Mouse (Mus musculus): ENCODE measurements at regions not wholly inside any gene's neighbourhood (a gene's known extent, or its start where the extent isn't known, plus 50 kb on each side); places are given as distances from the start of the nearest gene placed in this dataset.

GRCm38 (mm10) chr5:97257106-97257505 is 135.1 kb downstream of the Naa11 start:
- WGBS, result 82% methylated on average over 1 of the region's 1 CpGs
- Histone ChIP-seq H3K9ac (replicated peaks; ENCODE audit: low read length) (no peak overlapping the region), H3K4me1 (ENCODE audit: control insufficient read depth, insufficient read depth, low read length) (no peaks in the 10 kb centered on the region), H3K4me3 (replicated peaks; ENCODE audit: low read depth, low read length) (no peak overlapping the region), H3K27ac (replicated peaks; ENCODE audit: low read depth, low read length) (no peak overlapping the region), H3K4me2 (ENCODE audit: low read length) (no peak overlapping the region), H3K9me3 (ENCODE audit: control insufficient read depth, low read length) (no peaks in the 10 kb centered on the region), H3K27me3 (ENCODE audit: control insufficient read depth, insufficient read depth, low read length) (no peaks in the 10 kb centered on the region), H3K36me3 (ENCODE audit: control insufficient read depth, insufficient read depth, low read length) (no peaks in the 10 kb centered on the region)
- ATAC-seq (ENCODE audit: low FRiP score, low TSS enrichment) (no peak), DNase-seq (no peak)

- ATAC-seq (ENCODE audit: low FRiP score, low TSS enrichment) (no peak), DNase-seq (no peak)
- Histone ChIP-seq H3K27me3 (ENCODE audit: control insufficient read depth, insufficient read depth, low read length) (no peaks in the 10 kb centered on the region), H3K4me3 (replicated peaks; ENCODE audit: low read depth, low read length) (no peak overlapping the region), H3K4me1 (ENCODE audit: control insufficient read depth, insufficient read depth, low read length) (no peaks in the 10 kb centered on the region), H3K9ac (replicated peaks; ENCODE audit: low read length) (no peak overlapping the region), H3K9me3 (ENCODE audit: control insufficient read depth, low read length) (no peaks in the 10 kb centered on the region), H3K36me3 (ENCODE audit: control insufficient read depth, insufficient read depth, low read length) (no peaks in the 10 kb centered on the region), H3K27ac (replicated peaks; ENCODE audit: low read depth, low read length) (no peak overlapping the region), H3K4me2 (ENCODE audit: low read length) (no peak overlapping the region)
- 72% methylated on average over 7 of the region's 7 CpGs for WGBS
Observed at GRCm38 (mm10) chr5:97256445-97257060, 135.6 kb downstream of the Naa11 start.

DNA sequence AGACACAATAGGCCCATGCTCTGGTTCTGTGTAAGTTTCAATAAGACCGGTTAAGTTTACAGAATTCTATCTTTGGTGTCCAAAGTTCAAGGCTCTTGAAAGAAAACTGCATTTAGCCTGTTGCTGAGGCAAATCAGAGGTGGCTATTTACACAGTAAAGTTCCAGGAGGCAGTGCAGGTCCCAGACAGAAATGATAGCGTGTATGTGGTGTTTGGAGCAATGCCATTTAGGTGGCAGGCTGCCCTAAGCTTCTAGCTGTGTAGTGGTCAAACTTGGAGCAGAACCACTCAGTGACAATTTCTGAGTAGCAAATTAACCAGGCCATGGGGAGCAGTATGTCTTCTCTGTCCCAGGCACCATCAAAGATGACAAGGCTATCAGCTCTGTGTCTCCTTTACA is 125.5 kb upstream of the Paqr3 start:
- no peak overlapping the region for H3K4me2 ChIP-seq (ENCODE audit: low read length)

GRCm38 (mm10) chr5:97226425-97226824 is 115.0 kb upstream of the Paqr3 start:
- Histone ChIP-seq H3K4me2 (ENCODE audit: low read length) (no peak overlapping the region), H3K9me3 (ENCODE audit: control insufficient read depth, low read length) (no peaks in the 10 kb centered on the region), H3K4me3 (replicated peaks; ENCODE audit: low read depth, low read length) (no peak overlapping the region), H3K4me1 (ENCODE audit: control insufficient read depth, insufficient read depth, low read length) (peaks cover 10% of the 10 kb centered on the region; the same call in 1 of the 2 replicates), H3K36me3 (ENCODE audit: control insufficient read depth, insufficient read depth, low read length) (no peaks in the 10 kb centered on the region), H3K27ac (replicated peaks; ENCODE audit: low read depth, low read length) (no peak overlapping the region), H3K27me3 (ENCODE audit: control insufficient read depth, insufficient read depth, low read length) (no peaks in the 10 kb centered on the region), H3K9ac (replicated peaks; ENCODE audit: low read length) (no peak overlapping the region)
- no peak for DNase-seq
- WGBS, result 40% methylated on average over 2 of the region's 2 CpGs
- no peak for ATAC-seq (ENCODE audit: low FRiP score, low TSS enrichment)

More for the DNA sequence above, 125.5 kb upstream of the Paqr3 start:
- Histone ChIP-seq H3K27ac (replicated peaks; ENCODE audit: low read depth, low read length) (no peak overlapping the region), H3K9ac (replicated peaks; ENCODE audit: low read length) (no peak overlapping the region), H3K4me3 (replicated peaks; ENCODE audit: low read depth, low read length) (no peak overlapping the region), H3K9me3 (ENCODE audit: control insufficient read depth, low read length) (no peaks in the 10 kb centered on the region), H3K27me3 (ENCODE audit: control insufficient read depth, insufficient read depth, low read length) (no peaks in the 10 kb centered on the region), H3K4me1 (ENCODE audit: control insufficient read depth, insufficient read depth, low read length) (no peaks in the 10 kb centered on the region), H3K36me3 (ENCODE audit: control insufficient read depth, insufficient read depth, low read length) (no peaks in the 10 kb centered on the region)
- 86% methylated on average over 2 of the region's 2 CpGs for WGBS
- DNase-seq, result no peak
- ATAC-seq (ENCODE audit: low FRiP score, low TSS enrichment), result no peak

GRCm38 (mm10) chr5:97223238-97223857 is 112.0 kb upstream of the Paqr3 start:
- DNase-seq (peak; percentile 56), ATAC-seq (ENCODE audit: low FRiP score, low TSS enrichment) (no peak)
- H3K27me3 ChIP-seq (ENCODE audit: control insufficient read depth, insufficient read depth, low read length), result no peaks in the 10 kb centered on the region
- H3K27ac ChIP-seq (replicated peaks; ENCODE audit: low read depth, low read length), result peak overlapping the region; percentile 69
- peaks cover 10% of the 10 kb centered on the region; the same call in 1 of the 2 replicates for H3K4me1 ChIP-seq (ENCODE audit: control insufficient read depth, insufficient read depth, low read length)
- 35% methylated on average over 12 of the region's 12 CpGs for WGBS
- H3K4me3 ChIP-seq (replicated peaks; ENCODE audit: low read depth, low read length), result peak overlapping the region; percentile 36
- H3K9ac ChIP-seq (replicated peaks; ENCODE audit: low read length), result peak overlapping the region; percentile 61
- H3K36me3 ChIP-seq (ENCODE audit: control insufficient read depth, insufficient read depth, low read length), result no peaks in the 10 kb centered on the region
- H3K9me3 ChIP-seq (ENCODE audit: control insufficient read depth, low read length), result no peaks in the 10 kb centered on the region
- peak overlapping the region; percentile 59 for H3K4me2 ChIP-seq (ENCODE audit: low read length)

GRCm38 (mm10) chr5:97222489-97223237 is 111.3 kb upstream of the Paqr3 start:
- H3K9ac ChIP-seq (replicated peaks; ENCODE audit: low read length), result peak overlapping the region; percentile 61
- peaks cover 10% of the 10 kb centered on the region; the same call in 1 of the 2 replicates for H3K4me1 ChIP-seq (ENCODE audit: control insufficient read depth, insufficient read depth, low read length)
- 14% methylated on average over 12 of the region's 12 CpGs for WGBS
- no peaks in the 10 kb centered on the region for H3K9me3 ChIP-seq (ENCODE audit: control insufficient read depth, low read length)
- H3K36me3 ChIP-seq (ENCODE audit: control insufficient read depth, insufficient read depth, low read length), result no peaks in the 10 kb centered on the region
- peak overlapping the region; percentile 69 for H3K27ac ChIP-seq (replicated peaks; ENCODE audit: low read depth, low read length)
- H3K27me3 ChIP-seq (ENCODE audit: control insufficient read depth, insufficient read depth, low read length), result no peaks in the 10 kb centered on the region
- H3K4me3 ChIP-seq (replicated peaks; ENCODE audit: low read depth, low read length), result peak overlapping the region; percentile 36
- peak; percentile 61 for DNase-seq
- ATAC-seq (ENCODE audit: low FRiP score, low TSS enrichment), result peak; percentile 67; the same call in 1 of the 2 replicates
- peak overlapping the region; percentile 59 for H3K4me2 ChIP-seq (ENCODE audit: low read length)

- no peaks in the 10 kb centered on the region for H3K9me3 ChIP-seq (ENCODE audit: control insufficient read depth, low read length)
- DNase-seq (no peak), ATAC-seq (ENCODE audit: low FRiP score, low TSS enrichment) (no peak)
- 25% methylated on average over 1 of the region's 1 CpGs for WGBS
- no peak overlapping the region for H3K4me2 ChIP-seq (ENCODE audit: low read length)
- H3K4me3 ChIP-seq (replicated peaks; ENCODE audit: low read depth, low read length), result no peak overlapping the region
- H3K27ac ChIP-seq (replicated peaks; ENCODE audit: low read depth, low read length), result no peak overlapping the region
- no peaks in the 10 kb centered on the region for H3K27me3 ChIP-seq (ENCODE audit: control insufficient read depth, insufficient read depth, low read length)
- no peak overlapping the region for H3K9ac ChIP-seq (replicated peaks; ENCODE audit: low read length)
- no peaks in the 10 kb centered on the region for H3K36me3 ChIP-seq (ENCODE audit: control insufficient read depth, insufficient read depth, low read length)
- peaks cover 10% of the 10 kb centered on the region; the same call in 1 of the 2 replicates for H3K4me1 ChIP-seq (ENCODE audit: control insufficient read depth, insufficient read depth, low read length)
Observed at GRCm38 (mm10) chr5:97218712-97219111, 107.3 kb upstream of the Paqr3 start.

DNA sequence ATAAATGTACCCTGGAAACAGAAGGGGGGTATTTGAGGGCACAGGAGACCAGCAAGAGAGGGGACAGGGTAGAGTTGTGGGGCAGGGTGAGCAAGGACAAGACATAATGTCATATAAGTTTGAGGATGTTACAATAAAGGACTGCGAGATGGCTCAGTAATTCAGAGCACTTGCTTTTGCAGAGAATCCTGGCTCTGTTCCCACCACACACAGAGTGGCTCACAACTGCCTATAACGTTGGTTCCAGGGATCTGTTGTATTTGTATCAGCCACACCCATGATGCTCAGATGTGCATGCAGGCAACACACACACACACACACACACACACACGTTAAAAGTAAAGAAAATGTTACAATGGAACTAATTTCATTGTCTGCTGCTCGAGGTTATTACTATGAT is 94.2 kb upstream of the Paqr3 start:
- H3K4me2 ChIP-seq (ENCODE audit: low read length), result no peak overlapping the region
- H3K36me3 ChIP-seq (ENCODE audit: control insufficient read depth, insufficient read depth, low read length), result no peaks in the 10 kb centered on the region
- H3K9me3 ChIP-seq (ENCODE audit: control insufficient read depth, low read length), result no peaks in the 10 kb centered on the region
- no peak overlapping the region for H3K4me3 ChIP-seq (replicated peaks; ENCODE audit: low read depth, low read length)
- no peak overlapping the region for H3K9ac ChIP-seq (replicated peaks; ENCODE audit: low read length)
- WGBS, result 85% methylated on average over 4 of the region's 4 CpGs
- H3K4me1 ChIP-seq (ENCODE audit: control insufficient read depth, insufficient read depth, low read length), result no peaks in the 10 kb centered on the region
- DNase-seq (no peak), ATAC-seq (ENCODE audit: low FRiP score, low TSS enrichment) (no peak)
- H3K27ac ChIP-seq (replicated peaks; ENCODE audit: low read depth, low read length), result no peak overlapping the region
- H3K27me3 ChIP-seq (ENCODE audit: control insufficient read depth, insufficient read depth, low read length), result no peaks in the 10 kb centered on the region

Measured in midbrain, embryonic 14.5 days (tissue).